Mouse (Mus musculus) forebrain, embryonic 11.5 days (tissue): ENCODE data around the gene Trmt112. TPM values are rescaled to one million over a fixed set of nuclear protein-coding genes. Genes with fewer than 3 reads are reported as not detected.

Source experiments
- ATAC-seq: fragments of 200-750 bp; cut with Nextera tagmentation; replicated peaks from 2 replicates; pipeline ENCODE4 v1.8.0; 2017; ENCODE audit warnings: moderate TSS enrichment; ENCODE audit not compliant: low FRiP score
- DNase-seq: peaks from one replicate; pipeline ENCODE4 v3.0.0-alpha.2; 2017; ENCODE audit warnings: low spot score
- H3K27ac ChIP-seq: fragments of 300-500 bp; sonication (generic); 2 replicates; pipeline ENCODE4 v1.5.1; 2014; ENCODE audit warnings: low read depth, low read length
- H3K27me3 ChIP-seq: fragments of 300-500 bp; sonication (generic); 2 replicates; pipeline ENCODE4 v1.6.1; 2014; ENCODE audit warnings: mild to moderate bottlenecking, low read length, mixed read lengths; ENCODE audit not compliant: control insufficient read depth, insufficient read depth
- H3K36me3 ChIP-seq: fragments of 300-500 bp; sonication (generic); 2 replicates; pipeline ENCODE4 v1.6.1; 2014; ENCODE audit warnings: mild to moderate bottlenecking, low read length, moderate library complexity, mixed read lengths; ENCODE audit not compliant: control insufficient read depth, insufficient read depth
- H3K4me1 ChIP-seq: fragments of 300-500 bp; sonication (generic); replicated peaks from 2 replicates; pipeline ENCODE4 v1.6.1; 2014; ENCODE audit warnings: low read length, mixed read lengths; ENCODE audit not compliant: control insufficient read depth, insufficient read depth
- H3K4me2 ChIP-seq: fragments of 300-500 bp; sonication (generic); 2 replicates; pipeline ENCODE4 v1.6.1; 2014; ENCODE audit warnings: low read depth, mild to moderate bottlenecking, low read length, moderate library complexity, mixed read lengths; ENCODE audit not compliant: severe bottlenecking
- H3K4me3 ChIP-seq: fragments of 300-500 bp; sonication (generic); 2 replicates; pipeline ENCODE4 v1.5.1; 2014; ENCODE audit warnings: low read depth, low read length
- H3K9ac ChIP-seq: fragments of 300-500 bp; sonication (generic); 2 replicates; pipeline ENCODE4 v1.6.1; 2014; ENCODE audit warnings: low read length
- H3K9me3 ChIP-seq: fragments of 300-500 bp; sonication (generic); 2 replicates; pipeline ENCODE4 v1.6.1; 2016; ENCODE audit warnings: low read length, mixed read lengths; ENCODE audit not compliant: control insufficient read depth
- WGBS: fragments of 180-500 bp; shearing (Covaris S2); extraction: QIAGEN DNeasy Blood & Tissue Kit; methylation state at CpG from one replicate; pipeline ENCODE4 v1.1.7; 2014; 5-methylcytosine and 5-hydroxymethylcytosine counted together
- polyA plus RNA-seq: library from polyadenylated mRNA; unstranded; fragments of >200 nt; fragmentation: Nextera tagmentation; extraction: Ambion mirVana; gene quantifications from 2 replicates; pipeline ENCODE4 v1.2.1, GENCODE M21; 2014

The Trmt112 gene
- polyA plus RNA-seq = 144 and 152 TPM in 2 replicates

DNA sequence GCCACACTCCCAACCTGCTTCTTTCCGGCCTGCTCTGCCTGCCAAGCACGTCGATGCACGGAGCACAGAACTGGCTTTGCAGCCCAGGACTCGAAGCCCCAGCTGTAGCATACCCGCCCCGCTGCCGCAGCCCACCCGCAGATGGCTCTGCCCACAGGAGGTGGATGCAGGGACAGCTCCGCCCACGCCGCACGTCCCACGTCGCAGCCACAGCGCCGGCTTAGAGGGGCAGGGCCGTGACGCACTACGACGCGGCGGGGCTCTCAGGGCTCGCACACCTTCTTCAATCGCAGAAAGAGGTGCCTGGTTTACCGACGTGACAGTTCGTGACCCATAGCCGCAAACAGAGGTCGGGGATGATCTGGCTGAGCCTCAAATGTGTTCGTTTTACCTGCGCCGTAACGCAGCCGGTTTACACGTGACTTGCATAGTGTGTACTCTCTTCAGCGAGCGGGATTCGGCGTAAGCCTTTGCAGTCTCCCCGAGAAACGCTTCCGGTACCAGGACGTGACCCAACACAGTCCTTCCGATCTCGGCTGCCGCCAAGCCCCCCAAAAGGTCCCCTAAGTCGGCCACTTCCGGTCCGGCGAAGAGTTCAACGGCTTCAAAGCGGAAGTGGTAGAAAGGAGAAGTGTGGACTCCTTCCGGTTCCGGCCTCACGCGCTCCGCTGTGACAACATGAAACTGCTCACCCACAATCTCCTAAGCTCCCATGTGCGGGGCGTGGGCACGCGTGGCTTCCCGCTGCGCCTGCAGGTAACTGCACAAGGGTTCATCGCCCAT is at the start of gene Trmt112, which contains the start of gene Prdx5:
Gene Trmt112, plus strand, starts transcription at position 192 of the 783 bp plus-strand sequence.
Gene Prdx5, minus strand, starts transcription at position 600 of the 783 bp plus-strand sequence.
- Histone ChIP-seq H3K4me1 (peaks cover 15% of the 10 kb centered on the region), H3K9me3 (no peaks in the 10 kb centered on the region), H3K27ac (peak within 1 kb of the TSS; percentile 96), H3K4me3 (peak within 1 kb of the TSS; percentile 65), H3K4me2 (peak within 1 kb of the TSS; percentile 93), H3K36me3 (peaks cover 11% of the 10 kb centered on the region), H3K9ac (peak within 1 kb of the TSS; percentile 67), H3K27me3 (no peaks in the 10 kb centered on the region)
- WGBS = under 1% methylated on average over 62 of the region's 65 CpGs
- ATAC-seq (peak; percentile 86), DNase-seq (peak; percentile 93)

DNA sequence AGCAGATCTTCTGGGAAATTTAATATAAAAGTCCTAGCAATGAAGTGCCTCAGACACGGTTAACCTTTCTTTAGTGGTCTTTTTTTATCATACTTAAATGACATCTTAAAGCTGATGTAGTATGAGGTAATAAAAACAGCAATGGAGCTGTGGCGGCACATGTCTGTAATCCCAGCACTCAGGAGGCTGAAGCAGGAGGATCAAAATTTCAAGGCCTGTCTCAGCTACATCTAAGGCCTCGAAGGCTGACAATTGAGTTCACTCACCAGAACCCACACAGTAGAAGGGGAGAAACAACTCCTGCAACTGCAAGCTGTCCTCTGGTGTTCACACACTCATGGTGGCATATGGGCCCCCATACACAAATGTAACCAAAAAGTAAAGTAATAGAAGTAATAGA is 49.5 kb upstream of the Trmt112 start:
- Histone ChIP-seq H3K4me3 (no peak overlapping the region), H3K9ac (no peak overlapping the region), H3K27me3 (no peaks in the 10 kb centered on the region), H3K4me1 (peaks cover 15% of the 10 kb centered on the region), H3K4me2 (no peak overlapping the region), H3K27ac (no peak overlapping the region), H3K36me3 (no peaks in the 10 kb centered on the region), H3K9me3 (no peaks in the 10 kb centered on the region)
- DNase-seq (peak; percentile 35), ATAC-seq (no peak)
- WGBS = 91% methylated on average over 3 of the region's 3 CpGs

DNA sequence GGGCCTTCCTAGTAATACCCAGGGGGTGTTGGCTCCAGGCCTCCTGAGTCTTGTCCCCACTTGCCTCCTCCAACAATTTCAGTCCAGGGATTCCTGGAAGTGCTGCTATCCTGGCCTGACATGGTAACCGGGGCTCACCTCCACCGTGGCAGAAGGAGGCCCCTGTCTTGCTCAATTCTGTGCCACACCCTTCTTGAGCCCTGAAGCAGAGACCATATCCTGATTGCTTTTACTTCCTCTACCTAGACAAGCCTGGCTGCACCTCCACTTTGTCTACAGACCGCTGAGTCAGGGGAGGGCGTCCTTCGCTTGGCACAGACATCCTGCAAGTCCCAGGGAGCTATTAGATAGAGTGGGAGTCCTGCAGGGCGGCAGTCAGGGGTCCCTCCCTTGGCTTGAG is 48.8 kb upstream of the Trmt112 start:
- WGBS = 79% methylated on average over 6 of the region's 6 CpGs
- H3K36me3 ChIP-seq = no peaks in the 10 kb centered on the region
- peaks cover 9% of the 10 kb centered on the region for H3K4me1 ChIP-seq
- no peak overlapping the region for H3K9ac ChIP-seq
- no peaks in the 10 kb centered on the region for H3K9me3 ChIP-seq
- no peak for ATAC-seq
- no peak overlapping the region for H3K27ac ChIP-seq
- H3K27me3 ChIP-seq = no peaks in the 10 kb centered on the region
- no peak overlapping the region for H3K4me3 ChIP-seq
- H3K4me2 ChIP-seq = no peak overlapping the region
- DNase-seq = no peak

DNA sequence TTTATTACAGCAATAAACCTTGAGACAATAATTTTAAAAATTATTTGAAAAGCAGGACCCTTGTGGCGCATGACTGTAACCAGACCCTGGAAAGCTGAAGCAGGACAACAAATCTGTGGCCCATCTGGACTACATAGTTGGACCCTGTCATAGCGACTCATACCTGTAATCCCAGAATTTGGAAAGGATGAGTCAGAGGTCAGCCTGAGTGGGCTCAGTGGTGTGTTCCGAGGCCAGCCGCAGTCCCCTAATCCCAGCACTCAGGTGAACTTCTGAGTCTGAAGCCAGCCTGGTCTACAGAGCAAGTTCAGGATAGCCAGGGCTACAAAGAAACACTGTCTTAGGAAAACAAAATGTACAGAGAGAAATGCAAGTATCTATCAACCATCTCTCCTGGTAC is 48.0 kb upstream of the Trmt112 start:
- no peak overlapping the region for H3K27ac ChIP-seq
- H3K9me3 ChIP-seq = no peaks in the 10 kb centered on the region
- H3K4me1 ChIP-seq = 0 out of 2 replicates have a peak, but pooled peaks cover 3% of the 10 kb centered on the region
- ATAC-seq (no peak), DNase-seq (no peak)
- H3K27me3 ChIP-seq = no peaks in the 10 kb centered on the region
- H3K4me2 ChIP-seq = no peak overlapping the region
- no peak overlapping the region for H3K9ac ChIP-seq
- no peaks in the 10 kb centered on the region for H3K36me3 ChIP-seq
- H3K4me3 ChIP-seq = no peak overlapping the region
- 92% methylated on average over 4 of the region's 4 CpGs for WGBS

DNA sequence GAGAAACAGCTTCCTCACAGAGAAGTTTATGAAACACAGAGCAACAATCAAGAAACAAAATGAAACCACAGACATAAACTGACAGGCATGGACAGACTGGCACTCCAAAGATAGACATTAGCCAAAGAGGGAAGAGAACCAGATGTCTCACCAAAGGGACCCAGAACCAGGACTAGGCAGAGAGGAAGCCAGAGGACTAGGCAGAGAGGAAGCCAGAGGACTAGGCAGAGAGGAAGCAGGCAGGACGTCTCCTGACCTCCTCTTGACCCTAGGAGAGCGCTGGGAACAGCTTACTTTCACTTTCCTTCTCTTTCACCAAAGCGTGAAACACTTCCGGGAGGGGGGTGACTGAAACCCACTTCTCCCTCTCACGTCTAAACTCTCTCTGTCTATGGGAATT is 40.1 kb upstream of the Trmt112 start:
- H3K9me3 ChIP-seq = no peaks in the 10 kb centered on the region
- no peaks in the 10 kb centered on the region for H3K27me3 ChIP-seq
- H3K4me1 ChIP-seq = no peaks in the 10 kb centered on the region
- ATAC-seq (no peak), DNase-seq (no peak)
- no peak overlapping the region for H3K4me3 ChIP-seq
- H3K4me2 ChIP-seq = no peak overlapping the region
- 13% methylated on average over 5 of the region's 5 CpGs for WGBS
- H3K9ac ChIP-seq = no peak overlapping the region
- H3K36me3 ChIP-seq = no peaks in the 10 kb centered on the region
- H3K27ac ChIP-seq = no peak overlapping the region

DNA sequence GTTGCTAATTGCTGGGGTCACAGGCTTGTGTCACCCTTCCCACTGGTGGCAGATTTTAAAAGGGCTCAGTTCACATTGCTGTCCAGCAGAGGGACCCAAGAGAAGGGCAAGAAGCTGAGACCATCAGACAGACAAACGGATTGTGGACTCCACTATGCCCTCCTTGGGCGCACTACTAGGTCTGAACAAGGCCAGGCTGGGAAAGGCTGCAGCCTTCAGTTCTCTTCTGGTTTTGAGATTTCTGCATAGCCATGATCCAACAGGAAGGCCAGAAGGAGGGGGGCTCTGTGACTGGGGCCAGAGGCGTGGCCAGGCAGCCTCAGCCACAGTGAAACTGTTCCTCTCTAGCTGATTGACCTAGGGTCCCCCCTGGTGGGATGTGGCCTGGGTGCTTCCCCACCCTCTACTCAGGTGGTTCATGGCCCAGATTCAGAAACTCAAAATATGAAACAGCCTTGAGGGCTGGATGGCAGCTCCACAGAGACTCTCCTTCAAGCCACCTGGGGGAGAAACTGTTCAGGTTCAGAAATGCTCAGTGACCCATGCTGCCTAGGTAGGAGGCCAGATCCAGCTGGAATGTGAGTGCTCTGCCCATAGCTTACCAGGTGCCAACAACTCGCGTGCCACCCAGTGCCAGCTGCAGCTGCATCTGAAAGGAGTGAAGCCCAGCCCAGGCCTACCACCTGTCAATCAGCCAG is 37.8 kb upstream of the Trmt112 start:
- H3K4me2 ChIP-seq = no peak overlapping the region
- whole genome bisulfite sequencing = 68% methylated on average over 5 of the region's 5 CpGs
- DNase-seq = no peak
- H3K9me3 ChIP-seq = no peaks in the 10 kb centered on the region
- H3K27ac ChIP-seq = no peak overlapping the region
- no peak overlapping the region for H3K9ac ChIP-seq
- no peaks in the 10 kb centered on the region for H3K36me3 ChIP-seq
- no peak overlapping the region for H3K4me3 ChIP-seq
- no peaks in the 10 kb centered on the region for H3K4me1 ChIP-seq
- no peak for ATAC-seq
- H3K27me3 ChIP-seq = no peaks in the 10 kb centered on the region

DNA sequence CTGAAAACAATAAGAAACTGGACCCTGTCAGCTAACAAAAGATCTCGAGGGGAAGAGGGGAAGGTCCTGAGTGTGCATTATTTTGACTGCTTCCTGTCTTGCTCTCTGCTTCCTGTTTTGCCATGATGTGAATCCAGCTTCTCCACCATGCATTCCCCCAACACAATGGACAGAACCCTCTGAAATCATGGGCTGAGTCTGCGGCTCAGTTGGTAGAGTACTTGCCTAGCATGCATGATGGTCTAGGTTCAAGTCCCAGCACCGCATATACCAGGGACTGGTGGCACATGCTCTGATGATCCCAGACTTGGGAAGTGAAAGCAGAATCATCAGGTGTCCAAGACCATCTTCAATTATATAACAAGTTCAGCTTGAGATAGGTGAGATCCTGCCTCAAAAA is 36.8 kb upstream of the Trmt112 start:
- Histone ChIP-seq H3K27ac (no peak overlapping the region), H3K4me2 (no peak overlapping the region), H3K9me3 (no peaks in the 10 kb centered on the region), H3K4me1 (no peaks in the 10 kb centered on the region), H3K9ac (no peak overlapping the region), H3K36me3 (no peaks in the 10 kb centered on the region), H3K4me3 (no peak overlapping the region), H3K27me3 (no peaks in the 10 kb centered on the region)
- no peak for DNase-seq
- ATAC-seq = no peak
- 82% methylated on average over 3 of the region's 3 CpGs for WGBS

DNA sequence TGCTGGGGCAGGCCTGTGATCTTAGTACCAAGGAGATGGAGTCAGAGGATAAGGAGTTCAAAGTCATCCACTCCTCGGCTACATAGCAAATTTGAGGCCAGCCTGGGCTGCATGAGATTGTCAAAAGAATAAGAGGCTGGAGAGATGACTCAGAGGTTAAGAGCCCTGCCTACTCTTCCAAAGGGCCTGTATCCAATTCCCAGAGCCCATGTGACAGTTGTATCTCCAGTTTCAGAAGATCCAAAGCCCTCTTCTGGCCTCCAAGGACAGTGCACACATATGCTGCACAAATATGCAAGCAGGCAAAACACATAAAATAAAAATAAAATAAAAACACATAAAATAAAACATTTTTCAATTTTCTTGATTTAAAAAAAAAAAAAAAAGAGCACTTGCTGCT is 35.2 kb upstream of the Trmt112 start:
- H3K27ac ChIP-seq = no peak overlapping the region
- H3K4me3 ChIP-seq = no peak overlapping the region
- no peaks in the 10 kb centered on the region for H3K4me1 ChIP-seq
- no peak overlapping the region for H3K9ac ChIP-seq
- WGBS = 71% methylated on average over 1 of the region's 1 CpGs
- H3K27me3 ChIP-seq = no peaks in the 10 kb centered on the region
- DNase-seq (no peak), ATAC-seq (no peak)
- no peaks in the 10 kb centered on the region for H3K36me3 ChIP-seq
- no peaks in the 10 kb centered on the region for H3K9me3 ChIP-seq
- no peak overlapping the region for H3K4me2 ChIP-seq
